Mouse (Mus musculus) heart, embryonic 16.5 days (tissue): ENCODE measurements at regions not wholly inside any gene's neighbourhood (a gene's known extent, or its start where the extent isn't known, plus 50 kb on each side); places are given as distances from the start of the nearest gene placed in this dataset.

Source experiments
- ATAC-seq: fragments of 200-750 bp; cut with Nextera tagmentation; replicated peaks from 2 replicates; pipeline ENCODE4 v1.8.0; 2017; ENCODE audit warnings: moderate number of reproducible peaks; ENCODE audit not compliant: insufficient read depth, low FRiP score; ENCODE audit errors: extremely low read depth
- H3K27ac ChIP-seq: fragments of 300-500 bp; sonication (generic); 2 replicates; pipeline ENCODE4 v1.5.1; 2014; ENCODE audit warnings: mild to moderate bottlenecking, low read length, control low read depth, moderate library complexity
- H3K27me3 ChIP-seq: fragments of 300-500 bp; sonication (generic); 2 replicates; pipeline ENCODE4 v1.6.1; 2014; ENCODE audit warnings: low read length, mixed read lengths; ENCODE audit not compliant: control insufficient read depth, insufficient read depth
- H3K36me3 ChIP-seq: fragments of 300-500 bp; sonication (generic); 2 replicates; pipeline ENCODE4 v1.6.1; 2014; ENCODE audit not compliant: control insufficient read depth, insufficient read depth
- H3K4me1 ChIP-seq: fragments of 300-500 bp; sonication (generic); 2 replicates; pipeline ENCODE4 v1.6.1; 2014; ENCODE audit warnings: low read length, mixed read lengths; ENCODE audit not compliant: control insufficient read depth, insufficient read depth
- H3K4me2 ChIP-seq: fragments of 300-500 bp; sonication (generic); 2 replicates; pipeline ENCODE4 v1.6.1; 2014; ENCODE audit warnings: low read depth, mild to moderate bottlenecking, control low read depth, low read length
- H3K4me3 ChIP-seq: fragments of 300-500 bp; sonication (generic); 2 replicates; pipeline ENCODE4 v1.5.1; 2014; ENCODE audit warnings: mild to moderate bottlenecking, control low read depth, low read length
- H3K9ac ChIP-seq: fragments of 300-500 bp; sonication (generic); 2 replicates; pipeline ENCODE4 v1.6.1; 2014; ENCODE audit warnings: low read length, control low read depth
- H3K9me3 ChIP-seq: fragments of 300-500 bp; sonication (generic); replicated peaks from 2 replicates; pipeline ENCODE4 v1.6.1; 2016; ENCODE audit warnings: low read length; ENCODE audit not compliant: control insufficient read depth
- WGBS: fragments of 180-500 bp; shearing (Covaris S2); extraction: QIAGEN DNeasy Blood & Tissue Kit; methylation state at CpG from one replicate; pipeline ENCODE4 v1.1.7; 2014; 5-methylcytosine and 5-hydroxymethylcytosine counted together

DNA sequence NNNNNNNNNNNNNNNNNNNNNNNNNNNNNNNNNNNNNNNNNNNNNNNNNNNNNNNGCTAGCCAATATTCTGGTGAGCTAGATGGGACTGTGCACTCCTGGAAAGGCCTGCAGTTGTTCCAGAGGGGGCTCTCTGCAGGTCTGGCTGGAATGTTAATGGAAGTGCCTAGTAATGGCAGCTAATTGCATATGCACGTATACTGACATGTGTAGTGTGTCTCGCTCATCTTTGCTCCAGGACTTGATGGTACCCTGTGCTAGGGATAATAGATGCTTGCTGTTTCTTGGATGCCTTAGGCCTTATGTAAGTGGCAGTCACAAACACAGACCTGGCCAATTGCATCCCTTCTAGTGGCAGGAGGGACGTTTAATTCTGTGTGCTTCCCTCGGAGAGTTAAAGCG, 560.0 kb upstream of the 3110018I06Rik start:
- ATAC-seq = no peak
- Histone ChIP-seq H3K4me1 (no peaks in the 10 kb centered on the region), H3K9me3 (no peaks in the 10 kb centered on the region), H3K36me3 (no peaks in the 10 kb centered on the region), H3K9ac (no peak overlapping the region), H3K4me2 (no peak overlapping the region), H3K4me3 (no peak overlapping the region), H3K27me3 (no peaks in the 10 kb centered on the region), H3K27ac (no peak overlapping the region)
- WGBS = 85% methylated on average over 5 of the region's 5 CpGs

- no peak overlapping the region for H3K4me3 ChIP-seq
- no peak overlapping the region for H3K4me2 ChIP-seq
- H3K9ac ChIP-seq = no peak overlapping the region
- H3K9me3 ChIP-seq = no peaks in the 10 kb centered on the region
- no peaks in the 10 kb centered on the region for H3K27me3 ChIP-seq
- WGBS = 80% methylated on average over 13 of the region's 13 CpGs
- no peak for ATAC-seq
- no peaks in the 10 kb centered on the region for H3K4me1 ChIP-seq
- H3K36me3 ChIP-seq = no peaks in the 10 kb centered on the region
- H3K27ac ChIP-seq = no peak overlapping the region
These were observed 559.3 kb upstream of the 3110018I06Rik start for GRCm38 (mm10) chr12:106929161-106929560.

- no peak overlapping the region for H3K4me2 ChIP-seq
- no peaks in the 10 kb centered on the region for H3K4me1 ChIP-seq
- no peaks in the 10 kb centered on the region for H3K36me3 ChIP-seq
- ATAC-seq = no peak
- H3K9me3 ChIP-seq = no peaks in the 10 kb centered on the region
- no peak overlapping the region for H3K27ac ChIP-seq
- H3K27me3 ChIP-seq = no peaks in the 10 kb centered on the region
- H3K9ac ChIP-seq = no peak overlapping the region
- no peak overlapping the region for H3K4me3 ChIP-seq
- WGBS = 77% methylated on average over 3 of the region's 3 CpGs
These were observed 556.8 kb upstream of the 3110018I06Rik start for GRCm38 (mm10) chr12:106931591-106931990.

DNA sequence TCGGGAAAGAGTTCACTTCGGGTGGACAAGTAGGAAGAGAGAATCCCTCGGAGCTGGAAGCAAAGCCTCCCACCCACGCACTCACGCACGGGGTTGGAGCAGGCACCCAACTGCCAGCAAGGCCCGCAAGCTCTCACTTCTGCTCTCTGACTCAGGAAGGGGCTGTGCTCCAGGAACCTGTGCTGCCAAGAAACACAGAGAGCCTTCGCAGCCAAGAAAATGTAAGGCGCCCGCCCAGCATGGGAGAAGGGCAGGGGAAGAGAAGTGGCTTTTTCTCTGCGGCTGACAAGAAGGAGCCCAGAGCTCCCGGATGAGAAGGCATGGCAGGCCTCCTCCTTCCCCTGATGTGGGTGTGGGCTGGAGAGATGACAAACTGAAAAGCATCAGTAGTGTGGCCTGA, 549.1 kb upstream of the 3110018I06Rik start:
- WGBS = 76% methylated on average over 12 of the region's 12 CpGs
- no peaks in the 10 kb centered on the region for H3K36me3 ChIP-seq

GRCm38 (mm10) chr12:106943874-106944273, 544.6 kb upstream of the 3110018I06Rik start:
- H3K27ac ChIP-seq = no peak overlapping the region
- no peak overlapping the region for H3K9ac ChIP-seq
- 46% methylated on average over 5 of the region's 5 CpGs for WGBS
- no peaks in the 10 kb centered on the region for H3K36me3 ChIP-seq
- H3K4me1 ChIP-seq = no peaks in the 10 kb centered on the region
- no peaks in the 10 kb centered on the region for H3K27me3 ChIP-seq
- H3K4me2 ChIP-seq = no peak overlapping the region
- no peak overlapping the region for H3K4me3 ChIP-seq
- ATAC-seq = no peak
- no peaks in the 10 kb centered on the region for H3K9me3 ChIP-seq

More for the DNA sequence above, 549.1 kb upstream of the 3110018I06Rik start:
- no peaks in the 10 kb centered on the region for H3K9me3 ChIP-seq
- H3K4me1 ChIP-seq = no peaks in the 10 kb centered on the region
- no peak overlapping the region for H3K9ac ChIP-seq
- H3K4me3 ChIP-seq = no peak overlapping the region
- no peaks in the 10 kb centered on the region for H3K27me3 ChIP-seq
- no peak overlapping the region for H3K27ac ChIP-seq
- no peak overlapping the region for H3K4me2 ChIP-seq
- no peak for ATAC-seq

- ATAC-seq = no peak
- Histone ChIP-seq H3K36me3 (no peaks in the 10 kb centered on the region), H3K4me3 (no peak overlapping the region), H3K4me2 (no peak overlapping the region), H3K27ac (no peak overlapping the region), H3K9me3 (no peaks in the 10 kb centered on the region), H3K4me1 (peaks cover 20% of the 10 kb centered on the region), H3K9ac (no peak overlapping the region), H3K27me3 (no peaks in the 10 kb centered on the region)
- 83% methylated on average over 11 of the region's 11 CpGs for WGBS
These were observed 535.8 kb upstream of the 3110018I06Rik start for GRCm38 (mm10) chr12:106952621-106953020.

DNA sequence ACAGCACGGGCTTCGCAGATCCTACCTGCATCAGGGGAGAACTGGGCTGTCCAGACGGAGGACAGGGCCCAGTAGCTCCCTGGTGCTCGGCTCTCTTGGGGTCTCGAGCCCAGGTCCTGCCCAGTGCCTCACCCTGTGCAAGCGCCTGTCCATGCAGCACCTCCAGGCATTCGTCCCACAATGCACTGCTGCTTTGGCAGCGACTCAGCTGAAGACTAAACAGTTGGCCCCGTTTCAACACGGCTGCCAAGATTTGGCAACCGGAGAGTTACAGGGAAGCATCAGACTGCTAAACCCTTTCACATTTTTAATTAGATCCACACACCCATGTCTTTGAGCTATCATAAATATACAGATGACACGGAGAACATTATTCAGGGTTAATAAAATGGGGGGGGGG, 532.7 kb upstream of the 3110018I06Rik start:
- Histone ChIP-seq H3K4me3 (no peak overlapping the region), H3K9me3 (no peaks in the 10 kb centered on the region), H3K4me2 (no peak overlapping the region), H3K27me3 (no peaks in the 10 kb centered on the region), H3K36me3 (no peaks in the 10 kb centered on the region), H3K9ac (no peak overlapping the region), H3K4me1 (peaks cover 20% of the 10 kb centered on the region), H3K27ac (no peak overlapping the region; the same call in 1 of the 2 replicates)
- ATAC-seq = peak; percentile 88
- WGBS = 36% methylated on average over 12 of the region's 12 CpGs

GRCm38 (mm10) chr12:106956266-106956665, 532.2 kb upstream of the 3110018I06Rik start:
- Histone ChIP-seq H3K4me1 (peaks cover 20% of the 10 kb centered on the region), H3K27me3 (no peaks in the 10 kb centered on the region), H3K27ac (peak overlapping the region; percentile 26; the same call in 1 of the 2 replicates), H3K36me3 (no peaks in the 10 kb centered on the region), H3K4me2 (no peak overlapping the region), H3K4me3 (no peak overlapping the region), H3K9me3 (no peaks in the 10 kb centered on the region), H3K9ac (no peak overlapping the region)
- 70% methylated on average over 6 of the region's 6 CpGs for WGBS
- no peak for ATAC-seq

GRCm38 (mm10) chr12:106961991-106962390, 526.4 kb upstream of the 3110018I06Rik start:
- Histone ChIP-seq H3K4me2 (no peak overlapping the region), H3K36me3 (no peaks in the 10 kb centered on the region), H3K9ac (no peak overlapping the region), H3K4me1 (no peaks in the 10 kb centered on the region), H3K9me3 (peaks cover 5% of the 10 kb centered on the region; the same call in 1 of the 2 replicates), H3K27me3 (no peaks in the 10 kb centered on the region), H3K27ac (no peak overlapping the region), H3K4me3 (no peak overlapping the region)
- no peak for ATAC-seq
- 79% methylated on average over 4 of the region's 4 CpGs for WGBS
